Mouse (Mus musculus): ENCODE data around the gene Svbp. TPM values are rescaled to one million over a fixed set of nuclear protein-coding genes. Genes with fewer than 3 reads are reported as not detected.
A peak's percentile ranks its signal among the peaks of the same experiment; 100 is the strongest.

Gene Svbp
- polyA plus RNA-seq, 1 experiment from 2014 or later: 54.8 TPM

- peak; percentile 93 for DNase-seq
- peak; percentile 100 for ATAC-seq
- H3K9ac ChIP-seq (replicated peaks): peak within 1 kb of the TSS; percentile 75
- TF ChIP-seq EP300 (IDR thresholded peaks at IDR 0.05; ENCODE audit: low read depth) (no peak), CTCF (IDR thresholded peaks at IDR 0.05; ENCODE audit: low read depth) (no peak)
- no peaks in the 10 kb centered on the region for H3K9me3 ChIP-seq (ENCODE audit: low read length)
- H3K4me1 ChIP-seq (ENCODE audit: insufficient read depth): peaks cover 13% of the 10 kb centered on the region
- H3K27ac ChIP-seq (ENCODE audit: low read depth): peak within 1 kb of the TSS; percentile 41
- H3K4me2 ChIP-seq (ENCODE audit: low read depth, low read length): peak within 1 kb of the TSS; percentile 96
- peak within 1 kb of the TSS; percentile 85 for H3K4me3 ChIP-seq (ENCODE audit: low read depth, low read length)
- no peaks in the 10 kb centered on the region for H3K27me3 ChIP-seq (ENCODE audit: insufficient read depth, low read length)
- peaks cover 27% of the 10 kb centered on the region for H3K36me3 ChIP-seq (replicated peaks; ENCODE audit: insufficient read depth, low read length)
- WGBS (ENCODE audit: insufficient replicate concordance): under 1% methylated on average over 40 of the region's 40 CpGs
Measured at GRCm38 (mm10) chr4:119173851-119174453, 21.2 kb upstream of the Svbp start, which contains the start of gene Zfp691. TSS of gene Zfp691 (minus strand) at chr4:119174195.

DNA sequence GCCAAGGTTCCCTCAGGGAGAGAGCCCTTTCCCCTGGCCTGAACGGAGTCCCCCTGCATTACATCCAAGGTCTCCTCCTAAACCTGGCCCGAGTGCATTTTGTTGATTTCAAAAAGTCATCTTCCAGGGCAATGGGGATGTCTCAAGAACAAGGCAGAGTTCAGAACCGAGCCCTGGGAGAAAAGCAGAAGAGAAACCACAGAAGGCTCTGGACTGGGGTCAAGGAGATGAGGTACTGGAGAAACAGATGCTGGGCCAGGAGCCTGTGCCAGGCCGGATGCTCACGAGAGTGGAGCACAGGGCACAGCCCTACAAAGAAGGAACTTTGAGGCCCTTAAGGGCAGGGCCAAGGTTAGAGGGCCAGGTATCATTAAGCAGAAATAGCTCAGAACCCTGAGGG is 17.4 kb upstream of the Svbp start:
- no peak overlapping the region for H3K9ac ChIP-seq (replicated peaks)
- ATAC-seq (no peak), DNase-seq (no peak)
- H3K9me3 ChIP-seq (ENCODE audit: low read length): no peaks in the 10 kb centered on the region
- TF ChIP-seq EP300 (IDR thresholded peaks at IDR 0.05; ENCODE audit: low read depth) (no peak), CTCF (IDR thresholded peaks at IDR 0.05; ENCODE audit: low read depth) (no peak)
- H3K4me3 ChIP-seq (ENCODE audit: low read depth, low read length): no peak overlapping the region
- no peak overlapping the region for H3K27ac ChIP-seq (ENCODE audit: low read depth)
- no peak overlapping the region for H3K4me2 ChIP-seq (ENCODE audit: low read depth, low read length)
- no peaks in the 10 kb centered on the region for H3K27me3 ChIP-seq (ENCODE audit: insufficient read depth, low read length)
- 64% methylated on average over 5 of the region's 5 CpGs for WGBS (ENCODE audit: insufficient replicate concordance)
- H3K4me1 ChIP-seq (ENCODE audit: insufficient read depth): peaks cover 24% of the 10 kb centered on the region
- peaks cover 46% of the 10 kb centered on the region for H3K36me3 ChIP-seq (replicated peaks; ENCODE audit: insufficient read depth, low read length)

DNA sequence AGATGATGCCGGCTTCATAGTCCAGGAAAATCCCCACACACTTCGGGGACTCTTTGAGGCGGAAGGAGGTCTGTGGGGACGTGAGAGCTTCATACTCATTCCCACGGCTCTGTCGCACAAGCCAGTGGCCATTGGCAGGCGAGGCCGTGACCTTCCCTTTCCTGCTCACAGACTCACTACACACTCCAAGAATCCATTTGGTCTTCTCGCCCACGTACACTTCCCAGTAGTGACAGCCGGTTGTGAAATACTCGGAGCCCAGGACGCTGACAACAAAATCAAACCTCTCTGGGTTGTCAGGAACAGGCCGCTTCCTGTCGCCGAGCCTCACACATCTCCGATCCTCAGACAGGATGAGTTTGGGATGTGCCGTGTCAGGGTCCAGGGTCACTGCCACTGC is 16.8 kb upstream of the Svbp start:
- TF ChIP-seq EP300 (IDR thresholded peaks at IDR 0.05; ENCODE audit: low read depth): no peak
- TF ChIP-seq CTCF (IDR thresholded peaks at IDR 0.05; ENCODE audit: low read depth): no peak
- Histone ChIP-seq H3K4me1 (ENCODE audit: insufficient read depth) (peaks cover 18% of the 10 kb centered on the region), H3K9ac (replicated peaks) (no peak overlapping the region), H3K4me3 (ENCODE audit: low read depth, low read length) (no peak overlapping the region), H3K36me3 (replicated peaks; ENCODE audit: insufficient read depth, low read length) (peaks cover 49% of the 10 kb centered on the region), H3K27me3 (ENCODE audit: insufficient read depth, low read length) (no peaks in the 10 kb centered on the region), H3K9me3 (ENCODE audit: low read length) (no peaks in the 10 kb centered on the region), H3K27ac (ENCODE audit: low read depth) (no peak overlapping the region), H3K4me2 (ENCODE audit: low read depth, low read length) (no peak overlapping the region)
- WGBS (ENCODE audit: insufficient replicate concordance): 52% methylated on average over 18 of the region's 18 CpGs
- DNase-seq (no peak), ATAC-seq (no peak)

DNA sequence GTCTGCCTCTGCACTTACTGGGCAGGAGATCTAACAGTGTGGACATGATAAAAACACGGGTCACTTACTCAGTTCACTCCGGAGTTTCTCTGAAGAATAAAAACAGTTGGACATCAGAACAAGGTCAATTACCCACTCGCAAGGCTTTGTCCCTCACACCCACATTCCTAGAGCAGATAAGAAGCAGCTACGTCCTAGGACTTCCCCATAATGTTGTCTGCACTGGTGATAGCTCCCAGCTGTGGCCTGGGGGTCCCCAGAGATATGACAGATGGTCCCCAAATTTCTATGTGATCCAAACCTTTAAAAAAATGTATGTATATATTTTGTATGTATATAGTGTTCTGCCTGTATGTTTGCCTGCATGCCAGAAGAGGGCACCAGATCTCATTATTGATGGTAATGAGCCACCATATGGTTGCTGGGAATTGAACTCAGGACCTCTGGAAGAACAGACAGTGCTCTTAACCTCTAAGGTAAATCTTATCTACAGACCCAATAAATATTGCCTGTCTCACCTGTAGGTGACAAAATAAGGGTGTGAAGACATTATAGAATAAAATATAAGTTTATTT is 14.9 kb upstream of the Svbp start:
- H3K4me3 ChIP-seq (ENCODE audit: low read depth, low read length): no peak overlapping the region
- H3K36me3 ChIP-seq (replicated peaks; ENCODE audit: insufficient read depth, low read length): peaks cover 63% of the 10 kb centered on the region
- 44% methylated on average over 4 of the region's 4 CpGs for WGBS (ENCODE audit: insufficient replicate concordance)
- no peak for ATAC-seq
- no peak overlapping the region for H3K27ac ChIP-seq (ENCODE audit: low read depth)
- H3K9me3 ChIP-seq (ENCODE audit: low read length): no peaks in the 10 kb centered on the region
- H3K4me2 ChIP-seq (ENCODE audit: low read depth, low read length): no peak overlapping the region
- no peak for DNase-seq
- peaks cover 18% of the 10 kb centered on the region for H3K4me1 ChIP-seq (ENCODE audit: insufficient read depth)
- H3K27me3 ChIP-seq (ENCODE audit: insufficient read depth, low read length): no peaks in the 10 kb centered on the region
- TF ChIP-seq CTCF (IDR thresholded peaks at IDR 0.05; ENCODE audit: low read depth) (peak; percentile 58), EP300 (IDR thresholded peaks at IDR 0.05; ENCODE audit: low read depth) (no peak)
- H3K9ac ChIP-seq (replicated peaks): no peak overlapping the region

- H3K9ac ChIP-seq (replicated peaks): no peak overlapping the region
- ATAC-seq: no peak
- WGBS (ENCODE audit: insufficient replicate concordance): 53% methylated on average over 9 of the region's 9 CpGs
- H3K4me2 ChIP-seq (ENCODE audit: low read depth, low read length): no peak overlapping the region; the same call in 1 of the 2 replicates
- H3K36me3 ChIP-seq (replicated peaks; ENCODE audit: insufficient read depth, low read length): peaks cover 67% of the 10 kb centered on the region
- peak; percentile 37 for DNase-seq
- no peaks in the 10 kb centered on the region for H3K9me3 ChIP-seq (ENCODE audit: low read length)
- no peak overlapping the region for H3K4me3 ChIP-seq (ENCODE audit: low read depth, low read length)
- peaks cover 21% of the 10 kb centered on the region for H3K4me1 ChIP-seq (ENCODE audit: insufficient read depth)
- TF ChIP-seq CTCF (IDR thresholded peaks at IDR 0.05; ENCODE audit: low read depth): no peak
- TF ChIP-seq EP300 (IDR thresholded peaks at IDR 0.05; ENCODE audit: low read depth): no peak
- no peak overlapping the region for H3K27ac ChIP-seq (ENCODE audit: low read depth)
- no peaks in the 10 kb centered on the region for H3K27me3 ChIP-seq (ENCODE audit: insufficient read depth, low read length)
Measured at GRCm38 (mm10) chr4:119181456-119181855, 13.7 kb upstream of the Svbp start.

- ATAC-seq (no peak), DNase-seq (no peak)
- H3K9ac ChIP-seq (replicated peaks): no peak overlapping the region
- no peak overlapping the region for H3K4me2 ChIP-seq (ENCODE audit: low read depth, low read length)
- WGBS (ENCODE audit: insufficient replicate concordance): 67% methylated on average over 1 of the region's 1 CpGs
- peaks cover 70% of the 10 kb centered on the region for H3K36me3 ChIP-seq (replicated peaks; ENCODE audit: insufficient read depth, low read length)
- no peak overlapping the region for H3K4me3 ChIP-seq (ENCODE audit: low read depth, low read length)
- H3K27me3 ChIP-seq (ENCODE audit: insufficient read depth, low read length): no peaks in the 10 kb centered on the region
- no peak overlapping the region for H3K27ac ChIP-seq (ENCODE audit: low read depth)
- peaks cover 22% of the 10 kb centered on the region for H3K4me1 ChIP-seq (ENCODE audit: insufficient read depth)
- no peaks in the 10 kb centered on the region for H3K9me3 ChIP-seq (ENCODE audit: low read length)
- TF ChIP-seq CTCF (IDR thresholded peaks at IDR 0.05; ENCODE audit: low read depth) (no peak), EP300 (IDR thresholded peaks at IDR 0.05; ENCODE audit: low read depth) (no peak)
Measured at GRCm38 (mm10) chr4:119183525-119183924, 11.6 kb upstream of the Svbp start.

Data from liver, postnatal 0 days (tissue).